Mouse (Mus musculus): ENCODE data around the gene Itga9. TPM values are rescaled to one million over a fixed set of nuclear protein-coding genes. Genes with fewer than 3 reads are reported as not detected.

Itga9 gene
- total RNA-seq, 2 experiments from 2014 or later = 97.8 to 111 TPM

DNA sequence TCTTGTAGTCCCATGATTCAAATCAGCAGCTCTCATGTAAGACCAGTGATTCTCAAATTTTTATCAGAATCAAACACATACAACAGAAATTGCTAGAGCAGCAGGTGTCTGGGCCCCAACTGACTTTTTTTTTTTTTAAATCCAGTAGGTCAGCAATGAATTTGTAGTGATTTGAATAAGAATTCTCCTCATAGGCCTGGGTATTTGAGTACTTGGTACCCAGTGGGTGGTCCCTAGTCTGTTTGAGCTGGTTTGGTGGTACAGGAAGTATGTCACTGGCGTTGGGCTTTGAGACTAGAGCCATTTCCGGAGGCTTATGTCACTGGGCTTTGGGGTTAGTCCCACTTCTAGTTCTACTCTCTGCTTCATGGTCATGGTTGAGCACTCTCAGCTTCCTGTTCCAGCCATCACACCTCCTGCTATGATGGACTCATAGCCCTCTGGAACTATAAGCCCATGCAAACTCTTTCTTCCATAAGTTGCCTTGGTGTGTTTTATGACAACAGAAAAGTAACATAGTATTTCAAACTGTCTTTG is 116.4 kb downstream of the Itga9 start:
- DNase-seq (ENCODE audit: low spot score in 2 of 2) = no peak

DNA sequence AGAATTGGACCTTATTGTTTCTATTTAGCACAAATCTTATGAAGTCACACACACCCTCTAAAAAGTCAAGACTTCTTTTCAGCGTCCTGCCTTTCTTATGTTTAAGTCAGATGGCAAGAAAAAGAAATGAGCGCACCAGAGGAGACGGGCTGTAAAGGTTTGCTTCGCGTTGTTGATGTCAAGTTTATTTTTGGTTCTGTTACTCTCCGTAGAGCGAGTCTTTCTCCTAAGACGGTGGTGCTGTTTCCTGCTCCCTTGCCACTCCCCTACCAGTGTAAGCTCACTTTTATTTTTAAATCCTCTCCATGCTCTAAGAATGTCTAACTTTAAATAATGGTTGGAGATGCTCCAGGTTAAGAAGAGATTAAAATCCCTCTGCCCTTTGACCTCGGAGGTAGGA is 118.6 kb downstream of the Itga9 start:
- DNase-seq (ENCODE audit: low spot score in 2 of 2) = no peak

- no peak for DNase-seq (ENCODE audit: low spot score in 2 of 2)
Observed at GRCm38 (mm10) chr9:118726550-118726949, 120.1 kb downstream of the Itga9 start.

GRCm38 (mm10) chr9:118728296-118728695 is 121.8 kb downstream of the Itga9 start:
- no peak for DNase-seq (ENCODE audit: low spot score in 2 of 2)

DNA sequence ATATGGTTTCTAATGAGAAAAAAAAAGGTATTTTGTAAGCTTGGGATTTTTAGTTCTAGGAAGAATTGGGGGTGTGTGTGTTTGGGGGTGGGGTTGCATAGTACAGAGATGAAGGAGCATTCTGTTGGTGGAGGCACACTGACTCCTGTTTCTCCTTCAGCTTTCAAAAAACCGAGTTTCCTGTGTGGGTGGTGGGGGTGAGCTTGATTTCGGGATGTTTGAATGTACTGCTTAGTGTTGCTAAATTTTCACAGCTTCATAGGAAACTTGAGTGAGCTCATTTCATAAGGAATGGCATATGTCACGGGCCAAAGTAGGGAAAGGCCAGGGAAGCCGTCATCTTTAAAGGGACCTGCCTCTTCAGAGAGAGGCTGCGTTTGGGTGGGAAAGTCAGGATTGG is 122.5 kb downstream of the Itga9 start:
- DNase-seq (ENCODE audit: low spot score in 2 of 2) = no peak

DNA sequence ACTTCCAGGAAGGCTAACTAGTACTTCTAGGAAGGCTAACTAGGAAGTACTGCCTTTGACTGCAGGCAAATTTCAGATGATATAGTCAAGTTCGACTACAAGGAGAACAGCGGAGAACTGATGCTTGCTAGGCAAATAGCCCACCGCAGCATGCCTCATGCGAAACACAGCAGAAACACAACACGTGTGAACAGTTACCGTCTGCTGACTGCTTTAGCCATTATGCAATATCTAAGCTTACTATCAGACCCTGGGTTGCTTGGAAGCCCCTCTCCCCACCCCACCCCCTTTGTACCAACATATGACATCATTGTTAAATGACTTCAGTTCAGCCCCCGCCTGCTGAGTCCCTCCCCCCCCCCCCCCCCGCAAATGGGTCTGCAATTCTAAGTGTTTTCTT is 123.7 kb downstream of the Itga9 start:
- DNase-seq (ENCODE audit: low spot score in 2 of 2) = no peak

- no peak for DNase-seq (ENCODE audit: low spot score in 2 of 2)
Observed at GRCm38 (mm10) chr9:118730871-118731390, 124.4 kb downstream of the Itga9 start.

- no peak for DNase-seq (ENCODE audit: low spot score in 2 of 2)
Observed at GRCm38 (mm10) chr9:118731650-118732049, 125.2 kb downstream of the Itga9 start.

DNA sequence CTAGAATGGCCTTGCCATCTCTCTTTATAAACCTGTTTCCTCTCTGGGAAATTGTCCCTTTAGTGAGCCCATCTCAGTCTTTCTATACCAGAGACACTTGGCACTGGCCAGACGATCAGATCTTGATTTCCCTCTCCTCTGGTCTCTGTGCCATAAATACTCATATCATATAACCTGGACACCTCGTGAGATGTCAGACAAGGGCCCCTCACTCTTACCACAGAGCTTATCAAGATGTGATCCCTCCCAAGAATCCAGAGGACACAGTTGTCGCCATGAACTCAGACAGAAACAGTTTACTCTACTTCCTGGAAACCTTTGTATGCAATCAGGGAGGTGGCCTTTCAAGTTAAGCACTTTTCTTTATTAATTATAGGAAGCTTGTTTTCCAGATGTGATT is 127.1 kb downstream of the Itga9 start:
- no peak for DNase-seq (ENCODE audit: low spot score in 2 of 2)

DNA sequence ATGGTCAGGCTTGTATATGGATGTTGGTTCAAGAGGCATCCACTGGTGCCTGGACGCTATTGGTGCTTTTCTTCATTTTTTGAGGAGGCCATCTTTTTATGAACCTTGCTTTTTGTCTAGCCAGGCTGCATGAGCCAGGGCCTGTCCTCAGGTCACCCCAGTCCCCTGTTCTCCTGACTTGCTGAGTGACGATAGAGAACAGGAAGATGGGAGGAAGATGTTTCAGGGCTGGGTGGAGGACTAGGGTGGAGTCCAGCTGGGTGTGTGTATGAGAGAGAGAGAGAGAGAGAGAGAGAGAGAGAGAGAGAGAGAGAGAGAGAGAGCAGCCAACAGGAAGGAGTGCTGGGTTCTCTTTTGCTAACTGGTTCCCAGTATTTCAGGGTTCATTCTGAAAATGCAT is 130.6 kb downstream of the Itga9 start:
- DNase-seq (ENCODE audit: low spot score in 2 of 2) = no peak

DNA sequence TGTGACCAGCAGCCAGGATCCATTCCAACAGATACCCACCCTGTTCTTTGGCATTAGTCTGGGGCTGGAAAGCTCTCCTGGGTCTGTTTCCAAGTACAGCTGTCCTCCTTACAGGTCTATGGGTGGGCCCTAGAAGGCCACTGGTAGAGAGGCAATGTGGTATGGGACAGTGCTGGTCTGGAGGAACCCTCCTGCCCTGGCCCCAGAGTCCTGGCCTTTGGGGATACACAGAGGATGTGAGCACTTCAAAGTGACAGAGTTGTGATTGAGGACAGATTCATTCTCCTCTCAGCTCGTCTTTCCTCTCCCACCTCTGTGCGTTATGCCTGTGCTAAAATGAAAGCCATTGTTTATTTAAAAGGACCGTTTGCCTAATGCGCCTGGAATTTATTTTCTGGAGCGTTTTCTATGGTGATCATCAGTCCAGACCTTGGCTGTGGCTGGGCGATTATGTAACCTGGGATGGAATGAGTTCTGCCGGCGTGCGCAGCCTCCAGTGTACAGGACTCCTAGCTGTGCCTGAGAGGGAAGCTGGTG is 131.2 kb downstream of the Itga9 start:
- DNase-seq (ENCODE audit: low spot score in 2 of 2) = peak in 1 of 2 experiments; percentile 37

DNA sequence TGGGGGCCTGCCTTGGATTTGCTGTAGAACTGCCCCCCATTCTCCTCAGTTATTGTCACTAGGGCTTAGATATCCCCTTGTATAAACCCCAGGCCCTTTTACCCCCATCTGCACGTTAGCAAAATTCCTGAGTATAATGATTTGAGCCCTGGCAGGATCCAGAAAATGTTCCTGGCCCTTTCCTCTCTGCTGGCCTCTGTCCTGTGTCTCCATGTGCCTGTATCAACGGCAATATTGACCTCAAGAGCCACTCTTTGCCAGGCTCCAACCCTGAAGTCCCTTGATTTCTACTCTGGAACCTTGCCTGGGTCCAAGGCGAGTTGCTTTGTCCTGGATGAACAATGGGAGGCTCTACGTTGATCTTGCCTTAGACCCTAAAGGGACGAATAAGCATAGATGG is 131.8 kb downstream of the Itga9 start:
- no peak for DNase-seq (ENCODE audit: low spot score in 2 of 2)

GRCm38 (mm10) chr9:118739071-118739470 is 132.6 kb downstream of the Itga9 start:
- no peak for DNase-seq (ENCODE audit: low spot score in 2 of 2)

GRCm38 (mm10) chr9:118739659-118740058 is 133.2 kb downstream of the Itga9 start:
- DNase-seq (ENCODE audit: low spot score in 2 of 2) = no peak

DNA sequence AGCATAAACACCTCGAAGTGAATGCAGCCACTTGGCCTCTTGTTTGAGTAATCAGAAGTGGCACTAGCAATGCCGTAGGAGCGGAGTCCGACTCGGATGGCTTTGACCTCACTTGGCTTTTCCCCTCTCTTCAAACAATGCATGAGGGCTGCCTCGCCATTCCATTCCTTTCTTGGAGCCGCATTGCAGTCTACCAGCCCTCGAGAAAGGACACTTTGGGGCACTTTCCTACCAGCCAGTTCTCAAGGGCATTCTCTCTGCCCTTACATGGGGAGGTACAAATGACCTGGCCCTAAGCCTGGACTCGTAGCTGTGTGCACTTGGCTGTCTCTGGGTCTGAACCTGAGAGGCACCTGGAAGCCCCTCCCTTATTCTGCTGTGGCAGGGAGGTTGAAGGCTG is 134.8 kb downstream of the Itga9 start:
- DNase-seq (ENCODE audit: low spot score in 2 of 2) = no peak

DNA sequence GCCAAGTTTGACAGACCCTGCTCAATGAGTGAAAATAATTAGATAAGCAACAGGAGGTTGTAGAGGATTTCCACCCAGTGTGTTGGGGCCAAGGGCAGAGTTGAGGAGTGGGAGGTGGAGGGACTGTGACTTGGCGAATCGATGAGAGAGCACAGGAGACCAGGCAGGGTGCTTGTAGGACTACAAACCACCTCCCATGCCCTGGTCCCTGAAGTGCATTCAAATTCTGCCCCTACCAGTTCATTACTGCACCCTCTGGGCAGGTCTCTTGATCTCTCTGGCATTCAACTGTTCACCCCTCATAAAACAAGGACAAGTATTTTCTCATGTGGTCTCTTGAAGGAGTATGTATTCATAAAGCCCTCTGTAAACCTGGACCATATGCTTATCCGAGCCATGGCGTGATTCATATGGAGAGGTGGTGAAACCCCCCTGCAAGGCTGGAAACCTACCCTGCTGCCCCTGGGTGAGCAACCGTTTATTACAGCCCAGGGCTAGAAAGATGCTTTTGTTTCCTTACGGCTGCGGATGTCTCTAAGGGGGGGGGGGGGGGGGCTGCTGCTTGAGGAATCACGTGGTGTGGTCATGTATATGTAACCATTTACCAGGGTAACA is 143.0 kb downstream of the Itga9 start:
- no peak for DNase-seq (ENCODE audit: low spot score in 2 of 2)

- no peak for DNase-seq (ENCODE audit: low spot score in 2 of 2)
Observed at GRCm38 (mm10) chr9:118750828-118751227, 144.3 kb downstream of the Itga9 start.

GRCm38 (mm10) chr9:118752376-118752775 is 145.9 kb downstream of the Itga9 start:
- DNase-seq (ENCODE audit: low spot score in 2 of 2) = no peak

- DNase-seq (ENCODE audit: low spot score in 2 of 2) = no peak
Observed at GRCm38 (mm10) chr9:118759462-118759861, 153.0 kb downstream of the Itga9 start.

- DNase-seq (ENCODE audit: low spot score in 2 of 2) = no peak
Observed at GRCm38 (mm10) chr9:118761953-118762590, 155.6 kb downstream of the Itga9 start.

DNA sequence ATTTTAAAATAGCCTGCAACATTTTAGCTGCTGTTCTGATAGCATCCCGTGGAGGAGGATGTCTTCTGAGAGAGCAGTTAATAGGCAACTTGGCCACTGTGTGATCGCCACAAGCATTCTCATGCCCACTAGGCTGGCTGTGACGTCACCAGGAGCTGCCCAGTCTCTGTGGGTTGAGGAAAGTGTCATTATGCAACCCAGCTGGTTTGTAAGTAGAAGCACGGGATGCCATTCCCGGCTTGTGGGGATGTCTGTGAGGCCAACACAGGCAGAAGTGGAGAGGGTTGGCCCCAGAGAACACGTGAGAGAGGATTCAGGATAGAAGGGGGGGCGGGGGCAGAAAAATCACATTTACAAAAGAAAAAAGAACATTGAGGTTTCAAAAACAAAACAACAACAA is 156.3 kb downstream of the Itga9 start:
- no peak for DNase-seq (ENCODE audit: low spot score in 2 of 2)

GRCm38 (mm10) chr9:118763203-118763602 is 156.7 kb downstream of the Itga9 start:
- DNase-seq (ENCODE audit: low spot score in 2 of 2) = no peak
